Mouse (Mus musculus) v-Abl transformed pro-B cells (cell line): Measurements from ENCODE around the gene Zfp704.

Experiments
- in situ Hi-C, 2 experiments: fragments of 400-800 bp; cut with MboI; formaldehyde crosslinking; loops; one replicate each; pipeline ENCODE4 v1.15.1; 2025; ENCODE audit not compliant: unreplicated experiment in 2 of 2

Zfp704 gene

DNA sequence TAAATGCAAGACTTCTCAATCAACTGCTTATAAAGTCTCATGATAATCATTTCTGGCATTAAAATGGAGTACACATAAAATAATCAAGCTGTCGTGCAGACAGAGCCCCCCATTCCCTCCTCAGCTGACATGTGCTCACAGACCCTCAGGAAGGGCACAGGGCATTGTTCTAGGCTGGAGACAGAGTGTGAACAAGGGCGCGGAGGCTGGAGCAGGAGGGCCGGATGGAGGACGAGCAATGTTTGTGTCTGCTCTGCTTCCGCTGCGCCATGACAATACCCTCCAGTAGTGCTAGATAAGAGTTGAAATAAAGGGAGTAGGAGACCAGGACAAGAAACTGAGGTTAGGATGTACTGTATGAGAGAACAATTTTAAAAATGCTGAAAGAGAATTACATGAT lies 46.3 kb downstream of the Zfp704 start:
- in situ Hi-C loops: no loop called here

DNA sequence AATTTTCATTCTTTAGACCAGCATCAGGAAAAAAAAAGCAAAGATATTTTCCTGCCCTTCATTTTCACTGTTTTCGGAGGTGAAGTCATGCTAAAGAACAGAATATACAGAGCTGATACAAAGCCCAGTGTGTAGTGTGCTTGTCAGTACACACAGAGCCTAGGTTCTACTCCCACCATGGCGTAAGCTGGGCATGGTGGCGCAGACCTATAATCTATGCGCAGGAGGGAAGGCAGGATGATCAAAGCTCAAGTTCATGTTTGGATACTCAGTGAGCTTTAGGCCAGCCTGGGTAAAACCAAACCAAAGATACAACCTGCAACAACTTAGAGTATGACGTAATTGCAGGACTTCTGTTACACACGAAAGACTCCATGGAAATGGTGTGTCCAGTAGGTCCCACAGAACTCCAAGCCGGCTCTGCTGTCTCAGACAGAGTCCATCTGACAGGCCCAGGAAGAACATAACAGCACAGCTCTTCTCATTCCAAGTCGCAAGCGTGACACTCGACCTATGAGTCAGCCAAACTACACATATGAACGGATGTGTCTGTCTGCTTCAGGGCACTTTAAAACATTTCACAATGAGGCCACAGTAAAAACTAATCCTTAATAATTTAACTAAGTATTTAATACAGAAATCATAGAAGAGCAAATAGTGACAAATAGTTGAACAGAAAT lies 47.1 kb downstream of the Zfp704 start:
- in situ Hi-C loops: no loop called here

DNA sequence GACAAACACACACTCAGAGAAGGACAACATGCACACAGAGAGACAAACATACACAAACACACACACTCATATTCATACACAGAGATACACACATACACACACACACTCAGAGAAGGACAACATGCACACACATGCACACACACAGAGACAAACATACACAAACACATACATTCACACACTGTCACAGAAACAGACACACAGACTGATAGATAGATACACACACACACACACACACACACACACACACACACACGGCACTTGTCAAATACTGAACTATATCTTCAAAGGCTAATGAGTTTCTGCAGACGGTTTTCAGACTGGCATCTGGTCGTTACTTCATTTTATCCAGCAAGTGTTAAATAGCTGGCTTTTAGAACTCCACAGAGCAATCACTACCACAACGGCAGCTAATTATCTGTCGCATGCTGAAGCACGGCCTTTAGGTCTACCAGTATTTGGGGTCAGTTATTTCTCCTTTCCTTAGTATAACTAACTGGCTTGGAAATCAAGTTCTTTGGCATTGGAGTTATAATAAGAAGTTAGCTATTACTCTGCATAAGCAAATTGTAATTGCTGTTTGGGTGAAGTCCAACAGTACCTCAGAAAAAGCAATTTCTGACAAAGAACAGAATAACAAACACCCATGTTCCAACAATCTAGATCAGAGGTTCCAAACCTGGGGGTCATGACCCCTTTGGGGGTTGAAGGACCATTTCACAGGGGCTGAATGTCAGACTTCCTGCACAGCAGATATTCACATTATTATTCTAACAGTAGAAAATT lies 51.9 kb downstream of the Zfp704 start:
- in situ Hi-C loops: no loop called here

DNA sequence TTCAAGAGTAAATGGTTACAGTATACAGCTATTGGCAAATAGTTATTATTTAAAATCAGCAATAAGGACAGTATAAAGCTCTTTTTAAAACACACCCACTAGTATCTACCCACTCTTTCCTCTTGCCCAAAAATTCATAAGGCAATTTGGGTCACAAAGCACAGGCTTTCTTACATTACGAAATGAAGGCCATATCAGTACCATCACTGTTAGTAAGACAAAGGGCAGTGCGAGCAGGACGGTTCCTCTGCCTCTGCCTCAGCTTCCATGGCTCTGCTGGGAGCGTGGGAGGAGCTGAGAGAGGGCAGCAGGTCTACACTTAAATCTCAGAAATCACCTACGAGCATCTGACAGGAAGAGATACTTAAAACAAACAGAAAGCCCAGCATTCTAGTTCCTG lies 53.7 kb downstream of the Zfp704 start:
- in situ Hi-C loops: no loop called here

DNA sequence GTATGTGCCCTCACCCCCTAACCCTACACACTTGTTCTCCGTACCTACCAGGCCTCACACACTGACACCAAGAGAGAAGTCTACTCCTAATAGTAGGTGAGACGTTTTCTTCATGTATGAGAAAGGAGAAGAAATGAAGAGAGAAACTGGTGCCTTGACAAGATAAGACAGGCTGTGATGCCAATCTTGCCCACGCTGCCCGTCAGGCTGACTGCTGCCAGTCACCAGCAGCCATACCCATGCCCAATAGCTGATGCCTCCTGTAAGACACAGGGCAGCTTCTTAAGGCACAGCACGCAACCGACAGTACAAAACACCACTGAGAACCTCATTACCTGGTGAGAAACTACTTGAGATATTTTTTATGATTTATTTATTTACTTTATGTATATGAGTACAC lies 55.0 kb downstream of the Zfp704 start:
- in situ Hi-C loops: no loop called here

DNA sequence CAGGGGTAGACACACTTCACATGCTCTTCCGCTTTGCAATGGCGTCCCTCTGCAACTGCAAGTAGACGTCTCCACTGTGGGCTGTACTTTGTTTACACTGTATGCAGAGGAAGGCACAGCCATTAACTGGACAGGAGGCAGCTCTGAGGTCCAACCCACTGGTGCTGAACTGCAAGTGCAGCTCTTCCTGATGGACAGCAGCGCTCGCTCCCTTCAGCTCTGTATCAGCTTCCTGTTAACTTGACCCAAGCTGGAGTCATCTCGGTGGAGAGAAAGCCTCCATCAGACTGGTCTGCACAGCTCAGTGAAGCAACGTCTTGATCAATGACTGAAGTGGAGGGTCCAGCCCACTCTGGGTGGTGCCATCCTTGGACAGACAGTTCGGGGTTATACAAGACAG lies 57.6 kb downstream of the Zfp704 start:
- in situ Hi-C loops: no loop called here

DNA sequence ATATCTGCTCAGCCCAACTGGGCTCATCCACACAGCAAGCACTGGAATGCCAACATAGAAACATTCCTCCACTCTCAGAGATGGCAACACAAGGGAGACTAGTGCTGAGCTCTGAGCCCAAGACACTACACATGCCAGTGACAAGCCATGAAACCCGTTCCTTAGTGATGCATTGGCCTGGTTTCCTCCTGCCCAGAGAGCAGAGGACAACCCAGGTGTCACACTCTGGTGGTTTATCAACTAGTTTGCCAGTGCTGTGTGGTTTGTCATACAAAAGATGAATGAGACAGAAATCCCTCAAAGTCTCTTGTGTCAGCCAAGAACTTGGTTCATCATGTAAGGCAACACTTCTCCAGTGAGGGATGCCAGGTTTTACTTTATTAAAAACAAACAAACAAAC lies 59.0 kb downstream of the Zfp704 start:
- in situ Hi-C loops: no loop called here

DNA sequence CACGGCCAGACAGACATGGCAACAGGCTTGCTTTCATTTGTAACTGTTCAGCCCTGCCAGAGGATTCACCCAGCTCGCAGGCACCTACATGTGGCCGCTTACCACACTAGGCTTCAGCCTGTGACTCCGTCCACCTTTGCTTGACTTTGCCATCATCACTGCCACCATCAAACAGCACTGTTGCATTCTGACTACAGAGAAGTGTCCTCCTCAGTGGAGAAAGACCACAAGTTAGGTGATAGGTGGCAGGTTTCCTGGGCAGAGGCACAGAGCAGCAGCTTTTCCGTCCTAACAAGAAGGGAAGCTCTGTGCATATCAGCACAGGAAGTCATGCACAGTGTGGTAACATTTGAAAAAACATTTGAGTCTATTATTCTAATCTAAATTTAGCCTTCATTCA lies 60.1 kb downstream of the Zfp704 start:
- in situ Hi-C loops: no loop called here

DNA sequence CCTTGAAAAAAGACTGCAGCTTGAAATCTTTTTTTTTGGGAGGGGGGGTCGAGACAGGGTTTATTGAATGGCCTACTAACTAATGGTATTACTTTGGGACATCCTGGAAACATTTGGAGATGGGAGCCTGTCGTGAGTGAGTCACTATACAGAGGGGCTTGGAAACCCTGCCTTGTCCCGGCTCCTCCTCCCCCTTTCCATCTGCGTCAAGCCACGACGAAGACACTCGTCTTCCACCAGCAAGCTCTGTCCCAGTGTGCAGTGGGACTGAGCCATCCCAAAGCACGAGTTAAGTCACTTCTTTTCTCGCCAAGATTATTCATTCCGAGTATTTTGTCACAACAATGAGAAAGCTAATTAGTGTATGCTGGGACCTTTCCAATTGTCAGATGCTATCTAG lies 61.7 kb downstream of the Zfp704 start:
- in situ Hi-C loops: no loop called here

DNA sequence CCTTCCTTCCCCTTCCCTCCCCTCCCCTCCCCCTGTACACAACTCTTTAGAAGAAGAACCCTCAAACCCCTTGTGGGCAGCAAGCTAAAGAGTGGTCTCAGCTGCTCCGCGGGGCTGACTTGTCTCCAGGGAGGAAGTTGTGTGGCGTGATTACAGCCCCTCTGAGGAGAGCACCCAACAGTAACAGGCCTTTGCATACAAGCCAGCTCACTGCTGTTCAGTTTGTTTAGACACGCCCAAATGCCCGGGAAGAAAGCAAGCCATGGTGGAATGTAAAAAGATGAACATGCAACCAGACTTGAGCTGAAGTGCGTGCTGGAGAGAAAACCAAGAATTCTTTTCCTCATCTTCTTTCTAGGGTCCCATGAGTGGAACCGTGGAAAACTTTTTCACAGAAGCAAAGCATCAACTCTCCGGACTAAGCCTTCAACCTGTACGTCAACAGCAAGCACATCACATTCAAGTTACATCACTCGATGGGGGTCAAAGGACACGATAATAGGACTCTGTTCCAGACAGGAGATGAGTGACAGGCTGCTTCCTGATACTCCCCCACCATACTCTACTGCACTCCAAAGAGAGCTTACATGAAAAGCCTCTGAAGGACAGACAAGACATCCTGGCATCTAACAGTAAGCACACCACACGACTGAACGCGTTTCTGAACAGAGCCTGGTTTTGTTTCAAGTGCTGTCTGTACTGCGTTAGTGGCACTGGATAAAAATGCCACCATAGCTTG lies 62.8 kb downstream of the Zfp704 start:
- in situ Hi-C loops: no loop called here

DNA sequence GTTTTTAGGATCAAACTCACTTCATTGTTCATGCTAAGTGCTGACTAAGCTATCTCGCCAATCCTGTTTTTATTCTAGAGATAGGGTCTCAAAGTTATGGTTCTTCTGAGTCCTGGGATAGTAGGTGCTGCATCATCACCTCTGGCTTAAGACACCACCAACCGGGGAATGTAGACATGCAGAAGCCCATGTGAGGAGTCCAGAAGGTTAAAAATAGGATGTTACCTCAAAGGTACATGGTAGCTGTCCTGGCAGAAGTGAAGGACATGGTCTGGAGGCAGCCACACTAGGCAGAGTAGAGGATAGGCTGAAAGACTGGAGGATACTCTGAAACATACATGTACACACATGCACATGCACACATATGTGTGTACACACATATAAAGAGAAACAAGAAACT lies 65.5 kb downstream of the Zfp704 start:
- in situ Hi-C loops: no loop called here

DNA sequence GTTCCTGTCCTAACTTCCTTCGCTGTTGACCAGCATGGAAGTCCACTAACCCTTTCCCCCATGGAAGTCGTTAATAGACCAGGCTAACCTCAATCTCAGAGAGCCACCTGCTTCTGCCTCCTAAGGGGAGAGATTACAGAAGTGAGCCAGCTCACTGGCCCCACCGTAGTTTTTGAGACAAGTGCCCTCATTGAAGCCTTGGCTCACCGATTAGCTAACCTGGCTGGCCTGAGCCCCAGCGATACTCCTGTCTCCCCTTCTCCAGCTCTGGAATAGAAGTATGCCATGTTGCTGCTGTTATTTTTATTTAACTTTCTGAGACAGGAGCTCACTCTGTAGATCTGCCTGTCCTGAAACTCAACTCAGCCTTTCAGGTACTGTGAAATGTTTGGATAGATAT lies 66.0 kb downstream of the Zfp704 start:
- in situ Hi-C loops: no loop called here

DNA sequence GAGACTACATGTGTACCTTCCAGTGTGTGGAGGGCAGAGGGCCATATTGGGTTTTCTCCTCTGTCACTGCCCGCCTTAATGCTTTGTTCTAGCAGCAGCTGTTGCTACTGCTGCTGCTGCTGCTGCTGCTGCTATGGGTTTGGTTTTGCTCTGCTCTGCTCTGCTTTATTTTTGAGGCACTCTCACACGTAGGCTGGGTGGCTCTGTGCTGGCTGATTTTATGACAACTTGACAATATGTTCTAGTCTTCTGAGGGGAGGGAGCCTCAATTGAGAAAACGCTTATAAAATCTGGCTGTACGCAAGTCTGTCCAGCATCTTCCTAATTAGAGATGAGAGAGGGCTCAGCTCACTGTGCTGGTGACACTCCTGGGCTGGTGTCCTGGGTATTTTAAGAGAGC lies 66.4 kb downstream of the Zfp704 start:
- in situ Hi-C loops: no loop called here

DNA sequence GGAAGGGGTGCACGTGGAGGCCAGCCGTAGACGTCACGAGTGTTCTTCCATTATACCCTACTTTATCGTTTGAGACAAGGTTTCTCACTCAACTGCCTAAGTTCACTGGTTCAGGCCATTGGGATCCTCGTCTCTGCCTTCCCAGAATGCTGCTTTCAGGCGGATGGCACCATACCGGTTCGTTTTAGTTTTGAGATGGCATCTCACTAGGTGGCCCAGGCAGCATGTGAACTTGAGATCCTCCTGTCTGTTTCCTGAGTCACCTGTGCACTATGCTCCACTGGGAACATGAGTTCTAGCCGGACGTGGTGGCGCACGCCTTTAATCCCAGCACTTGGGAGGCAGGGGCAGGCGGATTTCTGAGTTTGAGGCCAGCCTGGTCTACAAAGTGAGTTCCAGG lies 68.3 kb downstream of the Zfp704 start:
- in situ Hi-C loops: no loop called here

DNA sequence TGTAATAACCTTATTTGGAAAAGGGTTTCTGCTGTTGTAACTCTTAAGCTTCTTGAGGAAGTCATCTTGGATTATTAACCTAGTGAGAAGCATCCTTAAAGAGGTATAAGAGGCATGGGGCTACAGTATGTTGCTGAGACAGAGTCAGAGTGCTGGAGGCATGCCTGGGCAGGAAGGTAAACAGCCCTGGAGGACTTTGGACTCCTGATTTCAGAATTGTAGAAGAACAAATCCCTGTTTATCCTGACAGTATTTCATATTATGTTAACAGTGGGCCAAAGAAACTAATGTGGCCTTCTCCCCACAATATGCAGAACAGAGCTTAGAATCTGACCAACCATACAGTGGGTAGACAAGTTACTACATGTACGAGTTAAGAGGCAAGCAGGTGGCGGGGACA lies 71.4 kb downstream of the Zfp704 start:
- in situ Hi-C loops: no loop called here

DNA sequence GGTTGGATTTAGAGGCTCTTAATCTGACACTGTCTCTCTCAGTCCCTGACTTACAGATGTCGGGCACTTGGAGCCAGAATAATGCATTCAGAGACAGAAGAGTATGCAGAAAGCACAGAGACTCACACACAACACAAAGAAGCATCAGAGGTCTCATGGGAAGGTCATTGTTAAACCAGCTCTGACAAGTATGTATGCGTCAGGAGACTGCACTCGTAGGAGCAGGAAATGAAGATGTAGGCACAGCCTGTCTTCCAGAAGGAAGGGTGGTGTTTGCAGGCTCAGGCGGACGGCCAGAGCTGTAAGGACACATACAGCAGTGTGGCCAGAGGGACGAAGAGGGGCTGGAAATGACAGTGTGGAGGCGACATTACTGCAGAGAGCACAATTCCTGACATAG lies 72.0 kb downstream of the Zfp704 start:
- in situ Hi-C loops: no loop called here

DNA sequence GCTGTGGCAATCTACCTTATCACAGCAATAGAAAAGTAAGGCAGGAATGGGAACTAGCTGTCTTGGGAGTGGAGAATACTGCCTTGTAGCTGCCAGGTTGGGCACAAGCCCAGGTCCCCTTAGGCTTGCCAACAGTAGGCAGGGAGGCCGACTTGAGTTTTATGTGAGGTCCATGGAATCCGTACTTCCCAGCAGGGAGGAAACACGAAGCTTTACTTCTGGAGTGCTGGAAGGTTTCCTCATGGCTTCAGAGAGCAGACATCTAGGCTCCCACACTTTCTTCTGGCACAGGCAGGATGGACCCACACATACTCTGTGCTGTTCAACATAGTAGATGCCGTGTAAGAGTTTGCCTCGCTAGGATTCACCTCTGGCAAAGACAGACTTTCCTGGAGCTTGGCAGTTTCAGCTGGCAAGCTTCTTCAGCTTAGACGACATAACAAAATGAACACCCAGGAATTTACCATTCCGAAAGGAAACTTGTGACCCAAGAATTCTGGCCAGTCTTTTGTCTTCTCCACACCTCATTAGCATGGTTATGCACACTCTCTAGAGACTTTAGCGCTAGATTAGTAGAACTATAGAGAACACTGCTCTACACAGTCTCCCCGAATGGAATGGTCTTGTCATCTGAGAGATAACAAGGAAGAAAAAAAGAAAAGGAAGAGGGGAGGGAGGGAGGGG lies 79.6 kb downstream of the Zfp704 start:
- in situ Hi-C loops: no loop called here

DNA sequence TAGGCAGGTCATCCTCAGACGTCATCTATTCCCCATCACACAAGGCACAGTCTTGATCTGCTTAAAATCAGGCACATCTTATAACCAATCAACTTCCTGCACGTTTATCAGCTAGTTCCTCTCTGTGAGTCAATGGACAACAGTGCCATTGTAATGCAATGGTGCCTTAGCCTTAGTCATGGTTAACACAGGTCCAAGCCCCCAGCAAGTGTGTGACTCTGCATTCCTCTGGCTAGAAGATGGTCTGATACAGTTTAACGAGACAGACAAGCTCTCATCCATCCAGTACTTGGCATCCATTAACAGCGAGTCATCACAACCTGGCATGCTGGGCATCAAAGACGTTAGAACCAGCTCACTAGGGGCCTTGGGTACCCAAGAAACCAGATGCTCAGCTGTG lies 85.5 kb downstream of the Zfp704 start:
- in situ Hi-C loops: no loop called here

DNA sequence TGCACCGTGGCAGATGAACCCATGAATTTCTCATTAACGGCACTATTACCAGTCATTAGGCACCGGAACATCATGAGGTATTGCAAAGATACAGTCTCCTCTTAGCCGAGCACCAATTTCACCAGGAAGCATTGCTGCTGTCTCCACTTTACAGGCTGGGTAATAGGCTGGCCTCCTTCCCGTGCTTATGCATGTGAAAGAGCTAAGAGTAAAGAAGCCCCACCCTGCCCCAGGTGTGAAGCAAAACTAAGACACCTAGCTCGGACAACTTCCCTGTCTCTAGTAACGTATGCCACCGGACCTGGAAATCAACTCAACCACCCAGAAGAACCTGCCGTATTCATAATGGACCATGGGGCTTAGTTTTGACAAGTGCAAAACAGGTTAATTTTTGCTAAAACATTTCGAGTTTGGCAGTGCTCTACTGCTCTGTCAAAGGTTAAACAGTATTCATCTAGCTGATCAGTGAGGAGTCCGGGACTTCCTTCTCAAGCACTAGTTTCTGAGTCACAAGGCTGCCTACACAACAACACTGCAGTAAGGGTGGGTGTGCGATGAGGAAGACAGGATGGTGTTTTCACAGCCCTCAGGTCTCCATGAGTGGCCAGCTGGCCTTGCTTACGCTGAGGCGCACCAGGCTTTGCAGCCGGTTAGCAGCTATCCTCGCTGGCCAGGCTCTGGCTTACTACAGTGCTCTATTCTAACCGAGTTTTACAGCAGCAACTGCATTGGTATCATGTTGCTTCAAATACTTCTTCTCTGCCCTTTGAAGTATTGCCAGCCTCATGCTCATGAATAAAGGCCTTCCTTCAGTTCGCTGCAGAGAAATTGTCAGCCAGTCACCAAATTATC lies 86.6 kb downstream of the Zfp704 start:
- in situ Hi-C loops: no loop called here

DNA sequence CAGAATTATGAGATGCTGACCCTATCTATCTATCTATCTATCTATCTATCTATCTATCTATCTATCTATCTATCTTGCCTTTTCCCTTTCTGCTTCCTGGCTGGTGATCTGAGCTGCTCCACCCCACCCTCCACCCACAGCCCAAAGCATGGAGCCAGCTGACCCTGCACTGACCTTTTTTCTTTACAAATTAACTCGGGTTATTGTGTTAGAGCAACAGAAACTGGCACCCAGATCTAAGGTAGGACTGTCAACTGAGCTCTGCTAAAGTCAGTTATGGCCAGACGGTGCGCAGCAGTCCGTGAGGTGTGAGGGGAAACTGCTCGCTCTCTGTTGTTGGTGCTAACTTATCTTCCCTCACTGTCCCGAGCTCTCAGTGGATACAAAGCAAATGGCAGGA lies 87.9 kb downstream of the Zfp704 start:
- in situ Hi-C loops: no loop called here

DNA sequence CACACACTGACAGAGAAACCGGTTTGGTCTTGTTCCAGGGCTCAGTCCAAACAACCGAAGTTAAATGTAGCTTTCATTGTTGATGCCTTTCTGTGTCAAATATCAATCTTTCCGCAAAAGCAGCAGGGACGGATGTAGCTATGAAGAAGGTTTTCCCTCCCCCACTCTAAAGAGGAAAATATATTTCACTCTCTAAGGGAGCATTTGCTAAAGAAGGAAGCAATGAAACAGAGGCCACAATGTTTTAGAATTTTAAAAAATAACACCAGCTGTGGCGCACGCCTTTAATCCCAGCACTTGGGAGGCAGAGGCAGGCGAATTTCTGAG lies 89.2 kb downstream of the Zfp704 start:
- in situ Hi-C loops: no loop called here
